Mouse (Mus musculus): ENCODE results near the gene Rsl1.

DNA sequence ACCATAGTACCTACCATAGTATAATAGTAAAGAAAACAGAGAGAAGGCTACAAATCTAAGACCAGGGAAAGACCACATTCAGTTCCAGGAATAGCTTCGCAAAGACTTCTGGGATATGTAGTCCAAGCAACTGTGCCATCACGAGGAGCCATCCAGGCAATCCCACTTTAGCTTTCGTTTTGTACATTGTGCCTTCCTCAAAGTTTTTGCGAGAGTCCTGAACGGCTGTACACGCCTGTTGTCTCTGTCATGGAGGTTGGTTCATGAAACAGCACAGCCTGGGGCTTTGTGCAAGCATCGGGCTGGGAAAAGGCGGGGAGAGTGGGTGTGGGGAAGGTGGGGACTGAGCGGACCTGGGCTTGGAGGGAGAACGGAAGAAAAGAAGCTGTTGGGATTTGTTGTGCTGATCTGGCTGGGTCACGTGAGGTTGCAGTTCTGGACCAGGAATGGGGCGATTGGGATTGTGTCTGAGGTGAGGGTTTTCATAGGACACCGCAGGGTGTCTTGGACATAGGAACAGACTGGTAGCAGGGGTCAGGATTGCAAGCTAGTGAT is 21.4 kb downstream of the Rsl1 start, which contains the start of gene Zfp455:
- no peak for TF ChIP-seq CTCF (IDR thresholded peaks at IDR 0.05)
- TF ChIP-seq POLR2A (IDR thresholded peaks at IDR 0.05; ENCODE audit: insufficient read depth, low read depth, low read length): peak; percentile 62

All from heart, adult 2 months (tissue).